Mouse (Mus musculus): ENCODE measurements around the gene Arhgap25.

DNA sequence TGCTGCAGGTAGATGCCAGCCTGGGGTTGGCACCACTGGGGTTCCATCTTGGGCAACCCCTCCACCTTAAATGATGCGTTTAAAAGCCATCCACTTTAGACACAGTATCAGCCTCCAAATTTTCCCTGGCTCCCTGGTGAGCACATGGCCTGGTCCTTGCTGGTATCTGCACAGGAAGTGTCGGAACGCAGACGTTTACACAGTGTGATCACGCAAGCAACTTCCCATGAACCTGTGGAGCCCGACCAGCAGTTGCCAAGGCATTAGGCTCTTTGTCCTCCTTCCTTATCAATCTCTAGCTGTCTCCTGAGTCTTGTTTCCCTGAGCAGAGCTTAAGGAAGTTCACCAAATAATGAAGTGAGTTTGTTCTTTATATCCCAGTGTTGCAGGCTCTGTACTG lies 77.6 kb downstream of the Arhgap25 start:
- no peak for TF ChIP-seq CTCF (IDR thresholded peaks at IDR 0.05; ENCODE audit: insufficient read depth, low read depth, low read length)
- no peak for TF ChIP-seq POLR2A (IDR thresholded peaks at IDR 0.05; ENCODE audit: insufficient read depth, low read depth, low read length)
